Mouse (Mus musculus) megakaryocyte, embryonic 14.5 days (primary cell): ENCODE data around the gene Tmed2. TPM values are rescaled to one million over a fixed set of nuclear protein-coding genes. Genes with fewer than 3 reads are reported as not detected.

Experiments
- H3K27me3 ChIP-seq: replicated peaks from 2 replicates; pipeline ENCODE3; 2012; ENCODE audit warnings: inconsistent platforms
- H3K36me3 ChIP-seq: replicated peaks from 2 replicates; pipeline ENCODE3; 2012; ENCODE audit warnings: low read length, inconsistent platforms, mixed read lengths
- H3K4me1 ChIP-seq: 2 replicates; pipeline ENCODE4 v1.6.1; 2012; ENCODE audit warnings: inconsistent platforms
- H3K4me3 ChIP-seq: replicated peaks from 2 replicates; pipeline ENCODE3; 2012; ENCODE audit warnings: moderate library complexity, mild to moderate bottlenecking, inconsistent platforms
- H3K9me3 ChIP-seq: 2 replicates; pipeline ENCODE4 v1.6.1; 2012; ENCODE audit warnings: inconsistent platforms
- FLI1 ChIP-seq: IDR thresholded peaks from 2 replicates; pipeline ENCODE4 v1.6.1; 2012; ENCODE audit warnings: low read length, inconsistent platforms, mixed read lengths
- GATA1 ChIP-seq: IDR thresholded peaks from 3 replicates; pipeline ENCODE4 v1.6.1; 2012; ENCODE audit warnings: mixed read lengths, low read length, inconsistent platforms, borderline replicate concordance
- polyA plus RNA-seq: library from polyadenylated mRNA; stranded (reverse); fragments of >175 nt; gene quantifications from 2 replicates; pipeline ENCODE4 v1.2.3, GENCODE M21; 2012; ENCODE audit warnings: low replicate concordance; ENCODE audit not compliant: insufficient read depth

Gene Tmed2
- polyA plus RNA-seq, 1 experiment = 125 TPM

- peaks cover 17% of the 10 kb centered on the region for H3K36me3 ChIP-seq
Measured at GRCm38 (mm10) chr5:124501541-124501940, 39.0 kb upstream of the Tmed2 start.

GRCm38 (mm10) chr5:124503742-124504141 is 36.8 kb upstream of the Tmed2 start:
- Histone ChIP-seq H3K4me1 (peaks cover 41% of the 10 kb centered on the region), H3K36me3 (peaks cover 17% of the 10 kb centered on the region), H3K9me3 (no peaks in the 10 kb centered on the region), H3K27me3 (peaks cover 5% of the 10 kb centered on the region), H3K4me3 (no peak overlapping the region)
- no peak for TF ChIP-seq GATA1
- no peak for TF ChIP-seq FLI1

More at GRCm38 (mm10) chr5:124501541-124501940, 39.0 kb upstream of the Tmed2 start:
- H3K27me3 ChIP-seq = peaks cover 5% of the 10 kb centered on the region
- H3K4me3 ChIP-seq = no peak overlapping the region
- TF ChIP-seq GATA1 (no peak), FLI1 (no peak)
- H3K9me3 ChIP-seq = no peaks in the 10 kb centered on the region
- peaks cover 54% of the 10 kb centered on the region for H3K4me1 ChIP-seq

DNA sequence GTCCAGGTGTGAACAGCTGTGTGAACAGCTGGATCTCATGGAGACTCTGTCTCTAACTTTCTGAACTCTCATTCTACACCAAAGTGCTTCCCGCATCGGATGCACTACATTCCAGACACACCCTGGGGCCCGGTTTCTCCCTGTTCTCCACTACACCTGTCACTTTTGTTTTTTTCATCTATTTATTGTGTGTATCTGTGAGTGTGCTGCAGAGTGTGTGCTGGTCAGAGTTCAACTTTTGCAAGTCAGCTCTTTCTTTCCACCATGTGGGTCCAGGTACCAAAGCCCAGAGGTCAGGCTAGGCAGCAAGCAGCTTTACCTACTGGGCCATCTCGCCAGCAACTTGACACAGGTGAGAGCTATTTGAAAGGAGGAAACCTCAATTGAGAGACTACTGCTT is 35.3 kb upstream of the Tmed2 start:
- Histone ChIP-seq H3K27me3 (peaks cover 9% of the 10 kb centered on the region), H3K4me1 (peaks cover 27% of the 10 kb centered on the region), H3K36me3 (peaks cover 17% of the 10 kb centered on the region), H3K4me3 (no peak overlapping the region), H3K9me3 (no peaks in the 10 kb centered on the region)
- TF ChIP-seq FLI1 (no peak), GATA1 (no peak)

GRCm38 (mm10) chr5:124506731-124507359 is 33.6 kb upstream of the Tmed2 start:
- Histone ChIP-seq H3K9me3 (no peaks in the 10 kb centered on the region), H3K4me1 (peaks cover 22% of the 10 kb centered on the region), H3K27me3 (peaks cover 17% of the 10 kb centered on the region), H3K4me3 (peak overlapping the region; percentile 44), H3K36me3 (peaks cover 9% of the 10 kb centered on the region)
- TF ChIP-seq GATA1 (no peak), FLI1 (no peak)

GRCm38 (mm10) chr5:124509200-124509599 is 31.3 kb upstream of the Tmed2 start:
- Histone ChIP-seq H3K4me3 (no peak overlapping the region), H3K9me3 (no peaks in the 10 kb centered on the region), H3K4me1 (peaks cover 18% of the 10 kb centered on the region), H3K27me3 (peaks cover 15% of the 10 kb centered on the region), H3K36me3 (peaks cover 4% of the 10 kb centered on the region)
- TF ChIP-seq GATA1 = no peak
- TF ChIP-seq FLI1 = no peak

DNA sequence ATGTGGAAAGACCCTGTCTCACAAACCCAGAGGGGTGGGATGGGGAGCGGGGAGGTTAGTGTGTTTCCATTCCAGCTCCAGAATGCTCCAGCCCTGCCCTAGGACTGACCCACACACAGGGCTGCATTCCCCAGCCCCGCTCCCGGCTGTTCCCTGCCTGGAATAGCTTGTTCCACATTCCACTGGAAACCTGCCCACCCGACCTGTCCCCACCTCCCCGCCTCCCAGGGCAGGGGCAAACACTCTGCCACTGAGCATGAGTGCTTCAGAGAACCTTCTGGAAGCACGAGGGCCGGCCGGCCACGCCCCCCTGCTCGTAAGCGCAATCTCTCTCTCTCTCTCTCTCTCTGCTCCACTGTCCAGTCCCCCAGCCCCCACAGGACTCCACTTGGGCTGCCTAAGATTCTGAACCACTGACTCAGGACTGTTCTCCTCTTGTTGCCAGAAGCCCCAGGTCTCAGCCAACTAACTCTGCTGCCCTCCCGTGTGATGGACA is 30.7 kb upstream of the Tmed2 start:
- H3K9me3 ChIP-seq = no peaks in the 10 kb centered on the region
- H3K36me3 ChIP-seq = peaks cover 8% of the 10 kb centered on the region
- peaks cover 17% of the 10 kb centered on the region for H3K4me1 ChIP-seq
- H3K27me3 ChIP-seq = peaks cover 17% of the 10 kb centered on the region
- TF ChIP-seq GATA1 (no peak), FLI1 (no peak)
- H3K4me3 ChIP-seq = no peak overlapping the region

GRCm38 (mm10) chr5:124510536-124511050 is 29.9 kb upstream of the Tmed2 start:
- H3K27me3 ChIP-seq = peaks cover 19% of the 10 kb centered on the region

GRCm38 (mm10) chr5:124515789-124516188 is 24.7 kb upstream of the Tmed2 start:
- Histone ChIP-seq H3K27me3 (peaks cover 30% of the 10 kb centered on the region), H3K4me3 (peak overlapping the region; percentile 74), H3K9me3 (peaks cover 7% of the 10 kb centered on the region), H3K4me1 (peaks cover 14% of the 10 kb centered on the region), H3K36me3 (peaks cover 13% of the 10 kb centered on the region)
- no peak for TF ChIP-seq GATA1
- TF ChIP-seq FLI1 = no peak

More at GRCm38 (mm10) chr5:124510536-124511050, 29.9 kb upstream of the Tmed2 start:
- Histone ChIP-seq H3K4me3 (no peak overlapping the region), H3K36me3 (peaks cover 12% of the 10 kb centered on the region), H3K4me1 (peaks cover 20% of the 10 kb centered on the region), H3K9me3 (no peaks in the 10 kb centered on the region)
- TF ChIP-seq GATA1 = no peak
- no peak for TF ChIP-seq FLI1

GRCm38 (mm10) chr5:124518648-124519047 is 21.8 kb upstream of the Tmed2 start:
- H3K27me3 ChIP-seq = peaks cover 26% of the 10 kb centered on the region
- no peak for TF ChIP-seq FLI1
- TF ChIP-seq GATA1 = no peak
- no peak overlapping the region for H3K4me3 ChIP-seq
- peaks cover 16% of the 10 kb centered on the region for H3K36me3 ChIP-seq
- peaks cover 19% of the 10 kb centered on the region for H3K4me1 ChIP-seq
- H3K9me3 ChIP-seq = peaks cover 7% of the 10 kb centered on the region

DNA sequence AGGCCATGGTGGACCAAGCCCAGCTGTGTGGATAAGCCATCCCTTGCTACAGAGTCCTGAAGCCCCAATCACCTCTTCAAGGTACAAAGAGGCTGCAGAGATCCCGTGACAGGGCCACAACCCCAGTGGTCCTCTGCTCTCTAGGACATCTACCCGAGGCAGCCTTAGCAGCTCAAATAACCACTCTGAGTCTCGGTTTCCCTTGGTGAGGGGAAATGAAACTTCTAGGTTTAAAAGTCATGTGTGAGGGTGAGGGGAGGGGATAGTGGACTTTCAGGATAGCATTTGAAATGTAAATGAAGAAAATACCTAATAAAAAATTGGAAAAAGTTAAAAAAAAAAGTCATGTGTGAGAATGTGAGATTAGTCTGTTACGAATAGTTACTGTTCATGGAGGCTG is 18.9 kb upstream of the Tmed2 start:
- H3K4me1 ChIP-seq = peaks cover 24% of the 10 kb centered on the region
- H3K36me3 ChIP-seq = peaks cover 6% of the 10 kb centered on the region
- H3K4me3 ChIP-seq = peak overlapping the region; percentile 10
- TF ChIP-seq FLI1 = no peak
- TF ChIP-seq GATA1 = no peak
- peaks cover 32% of the 10 kb centered on the region for H3K27me3 ChIP-seq
- H3K9me3 ChIP-seq = peaks cover 7% of the 10 kb centered on the region
